Mouse (Mus musculus) left cerebral cortex, postnatal 10 days (tissue): ENCODE data around the gene Adprhl2. TPM values are rescaled to one million over a fixed set of nuclear protein-coding genes. Genes with fewer than 3 reads are reported as not detected.

Source experiments
- DNase-seq, 2 experiments: peaks; one replicate each; pipeline ENCODE4 v3.0.0; 2021 to 2022; ENCODE audit warnings: low spot score in 2 of 2, mixed read lengths in 1 of 2; ENCODE audit errors: extremely low spot score in 1 of 2
- intact Hi-C: fragments of 180-260 bp; cut with DNase I; formaldehyde crosslinking; loops from one replicate; pipeline ENCODE4 v1.15.1; 2025
- total RNA-seq, 2 experiments: library from RNA; stranded (reverse); gene quantifications; 2 replicates each; pipeline ENCODE4 v1.2.3; 2021

The Adprhl2 gene
- total RNA-seq, 2 experiments from 2014 or later: 25.1 to 29.6 TPM

DNA sequence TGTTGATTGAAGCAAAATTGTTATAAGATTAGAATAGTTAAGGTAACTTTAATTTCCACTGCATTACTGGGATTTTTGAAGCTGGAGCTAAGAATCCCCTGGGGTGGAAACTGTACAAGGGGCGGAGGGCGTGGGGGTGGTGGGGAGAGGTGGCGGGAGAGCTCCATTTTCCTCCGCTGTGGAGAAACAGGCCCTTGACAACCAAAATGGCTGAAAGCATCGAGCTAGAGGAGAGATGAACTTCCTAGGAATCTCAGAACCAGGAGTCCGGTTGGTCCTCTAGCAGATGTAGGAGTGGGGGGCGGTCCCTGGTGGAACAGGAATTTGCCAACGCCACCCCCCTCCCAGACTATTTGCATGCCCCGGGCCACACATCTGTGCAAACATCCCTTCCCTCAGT, 39.8 kb downstream of the Adprhl2 start:
- no peak for DNase-seq
- intact Hi-C loops: no loop called here

- DNase-seq: no peak
- intact Hi-C loops: loop anchor here (5.0 kb wide), 1 partner anchor 33 kb away; no protein-coding TSS in a partner anchor
Observed at GRCm38 (mm10) chr4:126278961-126279360, 42.5 kb downstream of the Adprhl2 start.

DNA sequence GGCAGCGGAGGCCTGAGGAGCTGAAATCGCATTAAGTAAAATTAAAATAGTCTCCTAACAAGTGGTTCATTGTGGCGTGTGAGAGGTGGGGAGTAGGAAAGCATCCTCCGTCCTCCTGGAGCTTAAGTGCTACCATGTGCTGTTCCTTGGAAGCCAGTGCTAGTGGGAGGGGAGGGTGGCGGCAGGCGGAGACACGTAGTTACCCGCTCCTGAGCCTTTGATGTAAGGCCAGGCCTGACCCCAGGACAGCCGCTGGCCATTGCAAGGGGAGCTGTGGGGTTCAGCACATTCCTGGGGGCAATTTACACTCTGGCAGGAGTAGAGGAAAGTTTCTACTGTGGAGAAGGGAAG, 43.0 kb downstream of the Adprhl2 start:
- intact Hi-C loops: loop anchor here (5.0 kb wide), 1 partner anchor 34 kb away; no protein-coding TSS in a partner anchor
- DNase-seq: no peak

DNA sequence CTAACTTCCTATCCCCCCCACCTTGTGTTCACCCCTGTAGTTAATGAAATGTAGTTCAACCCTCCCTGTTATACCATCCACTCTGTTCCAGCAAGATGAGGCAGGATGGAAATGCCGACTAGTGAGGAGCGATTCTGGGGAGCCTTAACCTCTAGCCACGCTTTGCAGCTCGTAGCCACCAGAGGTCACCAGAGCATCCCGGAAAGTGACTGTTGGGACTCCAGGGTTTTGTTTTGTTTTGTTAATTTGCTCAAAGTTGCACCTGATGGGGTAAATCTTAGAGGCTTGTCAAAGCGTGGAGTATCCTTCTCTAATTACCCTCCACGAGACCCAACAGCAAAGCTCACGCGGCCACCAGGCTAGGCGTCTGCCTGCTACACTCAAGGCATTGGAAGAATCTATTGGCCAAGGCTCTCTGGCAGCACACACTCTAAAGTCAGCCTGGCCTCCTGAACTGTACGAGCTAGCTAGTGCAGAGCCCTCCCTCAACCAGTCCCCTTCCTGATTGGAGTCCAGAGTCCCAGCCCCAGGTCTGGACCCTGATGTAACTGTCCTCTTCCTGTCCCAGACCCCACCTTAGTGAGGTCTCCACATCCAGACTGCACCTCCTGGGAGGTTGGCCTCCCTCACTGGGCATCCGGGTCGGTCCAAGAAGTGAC, 43.5 kb downstream of the Adprhl2 start:
- DNase-seq: peak in 1 of 2 experiments; percentile 56
- intact Hi-C loops: loop anchor here (5.0 kb wide), 1 partner anchor 34 kb away; no protein-coding TSS in a partner anchor

GRCm38 (mm10) chr4:126275681-126276131, 45.8 kb downstream of the Adprhl2 start:
- intact Hi-C loops: loop anchor here (5.0 kb wide), 1 partner anchor 37 kb away; no protein-coding TSS in a partner anchor
- DNase-seq: peak in 1 of 2 experiments; percentile 52

DNA sequence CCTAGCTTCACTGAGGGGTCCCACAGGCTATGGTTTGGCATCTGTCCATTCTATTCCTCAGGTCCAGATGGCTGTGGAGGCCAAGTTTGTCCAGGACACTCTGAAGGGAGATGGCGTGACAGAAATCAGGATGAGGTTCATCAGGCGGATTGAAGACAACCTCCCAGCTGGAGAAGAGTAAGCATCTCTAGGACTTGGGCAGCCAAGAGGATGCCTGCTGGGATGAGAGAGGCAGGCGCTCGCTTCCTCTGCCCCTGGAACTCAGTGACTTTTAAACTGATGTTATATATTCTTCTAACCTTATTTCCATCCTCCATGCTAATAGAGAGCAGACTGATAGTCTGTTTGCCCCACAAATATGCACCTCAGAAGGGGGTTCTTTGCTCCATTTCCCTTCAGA, 46.4 kb downstream of the Adprhl2 start:
- DNase-seq: no peak
- intact Hi-C loops: loop anchor here (5.0 kb wide), 1 partner anchor 37 kb away; no protein-coding TSS in a partner anchor

DNA sequence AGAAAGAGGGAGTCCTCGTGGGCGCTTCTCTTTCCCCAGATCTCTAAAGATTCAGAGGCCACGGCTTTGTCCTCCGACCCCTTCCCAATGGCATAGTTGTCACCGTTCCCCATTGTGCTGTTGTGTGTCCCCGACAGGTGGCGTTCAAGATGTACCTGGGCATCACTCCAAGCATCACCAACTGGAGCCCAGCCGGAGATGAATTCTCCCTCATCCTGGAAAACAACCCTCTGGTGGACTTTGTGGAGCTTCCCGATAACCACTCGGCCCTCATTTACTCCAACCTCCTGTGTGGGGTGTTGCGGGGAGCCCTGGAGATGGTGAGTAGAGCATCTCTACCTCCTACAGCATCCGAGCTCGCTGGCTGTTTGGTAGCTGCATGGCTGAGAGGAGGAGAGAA, 47.8 kb downstream of the Adprhl2 start:
- DNase-seq: no peak

DNA sequence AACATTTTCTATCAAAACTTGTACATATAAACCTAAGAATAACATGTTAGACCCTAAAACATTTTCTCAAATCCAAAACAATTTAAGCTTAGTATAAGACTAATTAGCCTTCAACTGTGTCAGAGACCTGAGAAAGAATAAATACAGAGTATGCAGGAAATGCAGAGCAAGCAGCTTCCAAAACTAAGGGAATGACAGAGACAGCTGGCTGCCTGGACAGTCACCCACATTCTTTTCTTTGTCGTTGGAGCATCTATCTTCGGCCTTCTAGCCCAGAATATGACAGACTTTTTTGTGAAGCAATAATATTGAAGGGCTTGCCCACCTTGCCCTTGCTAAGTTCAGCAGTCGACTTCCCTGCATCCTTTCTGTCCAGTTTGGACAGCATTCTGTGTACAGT, 52.2 kb downstream of the Adprhl2 start:
- no peak for DNase-seq
- intact Hi-C loops: loop anchor here (10.0 kb wide), 1 partner anchor 184 kb away; no protein-coding TSS in a partner anchor

More for the DNA sequence above, 47.8 kb downstream of the Adprhl2 start:
- intact Hi-C loops: no loop called here

Other genes with a start within 250 kb of the Adprhl2 start
- gene Lsm10, start 225.1 kb downstream of the Adprhl2 start, total RNA-seq: 10 to 100 TPM; 16.2 to 16.8 TPM
- gene Stk40, start 217.7 kb downstream of the Adprhl2 start, total RNA-seq: 10 to 100 TPM; 18.6 to 25.9 TPM
- gene Eva1b, start 174.0 kb downstream of the Adprhl2 start, total RNA-seq: 1 to 10 TPM; 6.8 to 8.0 TPM
- 1 to 10 TPM; 1.3 to 1.7 TPM for gene Sh3d21, start 158.2 kb downstream of the Adprhl2 start, total RNA-seq
- 100 to 1,000 TPM; 131 to 139 TPM for gene Thrap3, start 118.9 kb downstream of the Adprhl2 start, total RNA-seq
- 100 to 1,000 TPM; 218 to 226 TPM for gene Map7d1, start 65.4 kb downstream of the Adprhl2 start, total RNA-seq
- gene Trappc3, start 59.4 kb downstream of the Adprhl2 start, total RNA-seq: 10 to 100 TPM; 89.7 to 99.2 TPM
- 1 to 10 TPM in 1 of 2 experiments, under 1 TPM in 1; 0.92 to 1.0 TPM for gene Col8a2, start 34.9 kb downstream of the Adprhl2 start, total RNA-seq
- 1 to 10 TPM; 2.2 to 2.5 TPM for gene Tekt2, start 4.0 kb upstream of the Adprhl2 start, total RNA-seq
- 10 to 100 TPM; 23.0 to 23.5 TPM for gene Ago3, start 107.9 kb upstream of the Adprhl2 start, total RNA-seq
- gene Ago1, start 146.9 kb upstream of the Adprhl2 start, total RNA-seq: 10 to 100 TPM; 62.4 to 65.3 TPM
- gene Ago4, start 211.8 kb upstream of the Adprhl2 start, total RNA-seq: 1 to 10 TPM; 6.2 to 6.3 TPM
- 1 to 10 TPM; 1.1 to 2.5 TPM for gene Clspn, start 235.2 kb upstream of the Adprhl2 start, total RNA-seq